Mouse (Mus musculus): ENCODE measurements at regions not wholly inside any gene's neighbourhood (a gene's known extent, or its start where the extent isn't known, plus 50 kb on each side); places are given as distances from the start of the nearest gene placed in this dataset.

DNA sequence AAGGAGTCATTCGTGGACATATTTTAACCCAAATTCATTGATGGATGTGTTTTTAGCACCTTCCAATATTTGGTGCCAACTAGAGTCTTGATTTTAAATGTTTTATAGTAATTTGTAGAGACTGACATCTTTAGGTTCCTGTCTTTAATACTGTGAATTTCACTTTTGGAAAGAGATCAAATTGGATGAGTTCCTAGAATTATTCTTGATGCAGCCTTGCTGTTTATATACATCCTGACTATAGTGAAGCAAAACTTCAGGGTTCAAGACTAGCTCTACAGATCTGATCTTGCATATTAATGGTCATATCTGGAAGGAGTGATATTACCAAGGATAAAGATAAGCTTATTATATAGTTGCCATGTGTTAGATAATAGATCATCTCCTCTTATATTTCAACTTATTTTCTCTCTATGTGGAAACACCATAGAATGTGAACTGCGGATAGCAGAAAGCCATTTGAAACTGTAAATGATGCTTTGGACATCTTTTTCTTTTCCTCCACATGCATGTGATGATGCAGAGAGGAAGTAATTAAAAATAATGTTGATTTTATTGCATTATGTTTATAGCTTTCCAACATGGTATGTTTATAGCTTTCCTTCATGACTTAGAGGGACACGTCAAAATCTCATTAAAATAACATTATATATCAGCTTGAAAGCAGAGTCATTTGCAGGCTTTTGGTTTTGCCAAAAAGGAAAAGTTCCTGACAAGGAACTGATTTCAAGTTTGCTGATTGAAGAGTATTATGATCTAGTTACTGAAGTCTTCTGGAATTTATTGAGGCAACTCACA lies 78.3 kb upstream of the Kcnj16 start:
- no peak for TF ChIP-seq POLR2A (IDR thresholded peaks at IDR 0.05; ENCODE audit: insufficient read depth, low read depth, low read length)
- TF ChIP-seq CTCF (IDR thresholded peaks at IDR 0.05) = no peak
- TF ChIP-seq EP300 (IDR thresholded peaks at IDR 0.05; ENCODE audit: insufficient read depth, low read depth, low read length) = no peak
